Mouse (Mus musculus): Measurements from ENCODE around the gene Ptpn11.

The Ptpn11 gene

GRCm38 (mm10) chr5:121089660-121090059 lies 101.5 kb downstream of the Ptpn11 start:
- no peak for DNase-seq (ENCODE audit: low read depth, low spot score)

DNA sequence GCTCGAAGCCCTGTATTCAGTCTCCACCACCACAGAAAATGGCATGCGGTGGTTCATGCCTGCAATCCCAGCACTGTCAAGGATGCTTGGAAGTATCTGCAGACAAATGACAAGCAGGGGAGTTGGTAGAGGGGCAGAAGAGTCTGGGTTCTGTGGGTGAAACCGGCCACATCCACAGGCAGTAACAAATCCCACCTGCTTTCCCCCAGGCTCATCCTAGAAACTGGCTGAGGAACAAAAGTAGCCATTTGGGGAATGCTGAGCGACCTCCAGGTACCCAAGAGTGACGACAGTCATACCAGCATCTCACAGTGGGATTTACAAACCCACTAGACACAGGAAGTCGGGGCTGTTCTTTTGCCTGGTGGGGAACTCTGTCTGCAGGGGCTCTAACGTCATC lies 103.5 kb downstream of the Ptpn11 start:
- DNase-seq (ENCODE audit: low read depth, low spot score): no peak

- no peak for DNase-seq (ENCODE audit: low read depth, low spot score)
Measured at GRCm38 (mm10) chr5:121082605-121083004, 108.6 kb downstream of the Ptpn11 start.

GRCm38 (mm10) chr5:121081754-121082153 lies 109.4 kb downstream of the Ptpn11 start:
- DNase-seq (ENCODE audit: low read depth, low spot score): peak; percentile 53
